Comparison of ENCODE assay signal across 8 mouse cellular contexts in genomic region chr6:23886418-23886817, GRCm38 (mm10). TPM values are rescaled to one million over a fixed set of nuclear protein-coding genes. Genes with fewer than 3 reads are reported as not detected.
DNase-seq lines count a peak whose midpoint lies in the region; ATAC-seq and TF ChIP-seq lines count a peak whose summit lies in the region.

No protein-coding gene starts in this region.

- TF ChIP-seq CTCF in heart, adult 2 months (IDR thresholded peaks at IDR 0.05), result peak; percentile 63
- TF ChIP-seq CTCF in lung, postnatal 0 days (IDR thresholded peaks at IDR 0.05), result peak; percentile 85
- peak; percentile 47; the same call in 1 of the 2 replicates for TF ChIP-seq CTCF in small intestine, adult 2 months (IDR thresholded peaks at IDR 0.05; ENCODE audit: extremely low read depth, insufficient read length, insufficient replicate concordance, low read depth, low read length)

- H3K9me3 ChIP-seq in ES-E14 (ENCODE audit: control insufficient read depth, insufficient read depth, low read depth, low read length), result no peaks in the 10 kb centered on the region
- H3K9me3 ChIP-seq in embryonic facial prominence, embryonic 10.5 days, result no peaks in the 10 kb centered on the region
- H3K9me3 ChIP-seq in lung, postnatal 0 days (ENCODE audit: low read length), result no peaks in the 10 kb centered on the region

- peak; percentile 90 for ATAC-seq in lung, postnatal 0 days

- no peak overlapping the region for H3K4me3 ChIP-seq in heart, adult 2 months
- no peak overlapping the region for H3K4me3 ChIP-seq in ES-E14 (ENCODE audit: insufficient read depth in 1 of 2, low read depth in 1 of 2, low read length in 2 of 2, poor library complexity in 1 of 2, severe bottlenecking in 1 of 2)
- no peak overlapping the region for H3K4me3 ChIP-seq in embryonic facial prominence, embryonic 10.5 days
- no peak overlapping the region for H3K4me3 ChIP-seq in lung, postnatal 0 days (ENCODE audit: low read depth, low read length)
- H3K4me3 ChIP-seq in small intestine, adult 2 months (ENCODE audit: low read depth, low read length), result no peak overlapping the region

- in situ Hi-C loops in ES-E14 (cut with MboI; ENCODE audit: low sequenced_read_pairs in 2 of 2, unreplicated experiment in 2 of 2), result no loop called here

- TF ChIP-seq EP300 in heart, adult 2 months (IDR thresholded peaks at IDR 0.05; ENCODE audit: insufficient read depth, low read depth, low read length), result no peak
- no peak for TF ChIP-seq EP300 in lung, postnatal 0 days (IDR thresholded peaks at IDR 0.05)

- H3K36me3 ChIP-seq in heart, adult 2 months (ENCODE audit: control insufficient read depth, insufficient read depth, low read length), result no peaks in the 10 kb centered on the region
- no peaks in the 10 kb centered on the region for H3K36me3 ChIP-seq in ES-E14 (ENCODE audit: control insufficient read depth, insufficient read depth, low read length, poor library complexity, severe bottlenecking)
- no peaks in the 10 kb centered on the region for H3K36me3 ChIP-seq in embryonic facial prominence, embryonic 10.5 days (replicated peaks)
- no peaks in the 10 kb centered on the region for H3K36me3 ChIP-seq in lung, postnatal 0 days (ENCODE audit: insufficient read depth, low read length)
- H3K36me3 ChIP-seq in small intestine, adult 2 months (ENCODE audit: control insufficient read depth, insufficient read depth, low read length), result no peaks in the 10 kb centered on the region

- 11% methylated on average over 6 of the region's 6 CpGs for WGBS in heart, adult 2 months
- 13% methylated on average over 6 of the region's 6 CpGs for WGBS in embryonic facial prominence, embryonic 10.5 days
- 4% methylated on average over 6 of the region's 6 CpGs for WGBS in lung, postnatal 0 days
- WGBS in small intestine, adult 2 months, result 8% methylated on average over 6 of the region's 6 CpGs

- no peaks in the 10 kb centered on the region for H3K27me3 ChIP-seq in heart, adult 2 months (ENCODE audit: control insufficient read depth, insufficient read depth, low read length)
- no peaks in the 10 kb centered on the region for H3K27me3 ChIP-seq in embryonic facial prominence, embryonic 10.5 days (replicated peaks; ENCODE audit: low read depth, poor library complexity, severe bottlenecking)
- no peaks in the 10 kb centered on the region for H3K27me3 ChIP-seq in lung, postnatal 0 days (replicated peaks; ENCODE audit: insufficient read depth, low read length)
- H3K27me3 ChIP-seq in small intestine, adult 2 months (ENCODE audit: control insufficient read depth, insufficient read depth, low read length), result no peaks in the 10 kb centered on the region

- no peak overlapping the region for H3K27ac ChIP-seq in heart, adult 2 months
- no peak overlapping the region for H3K27ac ChIP-seq in ES-E14 (ENCODE audit: insufficient read depth, low read depth, low read length, poor library complexity, severe bottlenecking)
- no peak overlapping the region for H3K27ac ChIP-seq in embryonic facial prominence, embryonic 10.5 days (replicated peaks)
- H3K27ac ChIP-seq in lung, postnatal 0 days (ENCODE audit: low read length), result no peak overlapping the region
- no peak overlapping the region for H3K27ac ChIP-seq in small intestine, adult 2 months (ENCODE audit: insufficient read depth, low read depth, low read length)

- H3K4me1 ChIP-seq in heart, adult 2 months (ENCODE audit: control insufficient read depth, insufficient read depth, low read length), result no peaks in the 10 kb centered on the region
- H3K4me1 ChIP-seq in ES-E14 (ENCODE audit: control insufficient read depth in 2 of 2, insufficient read depth in 2 of 2, low read length in 2 of 2, poor library complexity in 1 of 2), result no peaks in the 10 kb centered on the region
- no peaks in the 10 kb centered on the region for H3K4me1 ChIP-seq in embryonic facial prominence, embryonic 10.5 days
- H3K4me1 ChIP-seq in lung, postnatal 0 days (ENCODE audit: insufficient read depth, low read depth, low read length), result no peaks in the 10 kb centered on the region
- no peaks in the 10 kb centered on the region for H3K4me1 ChIP-seq in small intestine, adult 2 months (ENCODE audit: control insufficient read depth, insufficient read depth, insufficient read length, low read length)

- intact Hi-C loops in heart, adult 2 months (cut with DNase I), result loop anchor here (5.0 to 10.0 kb wide), 2 partner anchors 129 to 392 kb away; no protein-coding TSS in a partner anchor

- no peaks in the 10 kb centered on the region for H3K79me2 ChIP-seq in heart, adult 2 months (replicated peaks; ENCODE audit: control insufficient read depth, insufficient read depth, low read length)

- peak in 1 of 2 experiments; percentile 4 for DNase-seq in heart, adult 2 months
- no peak for DNase-seq in heart, adult 9 months (ENCODE audit: low spot score in 2 of 2)
- DNase-seq in ES-E14 (ENCODE audit: low read depth, low spot score) (peak; percentile 41), MN1 (ENCODE audit: low spot score) (no peak)
- peak; percentile 39 for DNase-seq in embryonic facial prominence, embryonic 10.5 days (ENCODE audit: low spot score)
- peak; percentile 33 for DNase-seq in kidney, adult 11 months
- DNase-seq in lung, postnatal 0 days (ENCODE audit: low spot score), result peak; percentile 85

- no peak for TF ChIP-seq POLR2A in heart, adult 2 months (IDR thresholded peaks at IDR 0.05; ENCODE audit: insufficient read depth, low read depth, low read length)
- TF ChIP-seq POLR2A in small intestine, adult 2 months (IDR thresholded peaks at IDR 0.05; ENCODE audit: low read depth, low read length), result no peak

- H3K4me2 ChIP-seq in lung, postnatal 0 days (replicated peaks; ENCODE audit: low read depth, low read length), result no peak overlapping the region

- H3K9ac ChIP-seq in heart, adult 2 months (ENCODE audit: low read depth, low read length), result no peak overlapping the region
- no peak overlapping the region for H3K9ac ChIP-seq in ES-E14 (ENCODE audit: insufficient read depth, low read depth, low read length, poor library complexity, severe bottlenecking)
- H3K9ac ChIP-seq in lung, postnatal 0 days (replicated peaks; ENCODE audit: low read depth), result no peak overlapping the region

TF ChIP-seq in ES-E14, 5 proteins besides CTCF, POLR2A, EP300 and RAD21:
- TF ChIP-seq MAFK (IDR thresholded peaks at IDR 0.05; ENCODE audit: insufficient read depth, low read depth, low read length), result no peak
- peak; percentile 11; the same call in 1 of the 2 replicates for TF ChIP-seq ZC3H11A (IDR thresholded peaks at IDR 0.05; ENCODE audit: borderline replicate concordance, low read depth, low read length)

RNA-seq across cellular contexts. Expression of gene Cadps2, which starts 47.2 kb away (rescaled TPM):
- total RNA-seq in heart, adult 2 months (2021), result 1 to 10 TPM; 1.1 to 1.4 TPM
- polyA plus RNA-seq in heart, adult 2 months (2012; rRNA removed), result 0.70 and 0.72 TPM in 2 replicates
- total RNA-seq in ES-E14 (2012; rRNA removed), result 0.36 and 0.53 TPM in 2 replicates
- 1.2 and 1.9 TPM in 2 replicates for polyA plus RNA-seq in embryonic facial prominence, embryonic 10.5 days (2016; fragmentation: Nextera tagmentation; extraction: Ambion mirVana)
- polyA plus RNA-seq in lung, postnatal 0 days (2015; fragmentation: Nextera tagmentation; extraction: Ambion mirVana), result 8.0 and 10.2 TPM in 2 replicates
- polyA plus RNA-seq in small intestine, adult 2 months (2012; rRNA removed), result 2.3 and 3.6 TPM in 2 replicates

Comparison
In these comparisons a context has a peak if more than half of its experiments do, and no peak if none do; other contexts are left out.
1. DNase-seq: peak in ES-E14 (single experiment), embryonic facial prominence, embryonic 10.5 days (single experiment), kidney, adult 11 months (single experiment) and lung, postnatal 0 days (single experiment); none in heart, adult 9 months (0 of 2) and MN1 (single experiment).
2. Peak in every context shown above with its lines, with median percentiles within 50 percentile points of each other: CTCF ChIP-seq.